Mouse (Mus musculus) spleen, adult 2 months (tissue): ENCODE measurements around the gene Senp5.

Source experiments
- CTCF ChIP-seq: fragments of 200-500 bp; IDR thresholded peaks from 2 replicates; pipeline ENCODE4 v1.5.1; 2011; ENCODE audit warnings: mild to moderate bottlenecking, inconsistent platforms; ENCODE audit not compliant: insufficient read depth, insufficient read length, insufficient replicate concordance; ENCODE audit errors: extremely low read depth
- POLR2A ChIP-seq: fragments of 200-500 bp; IDR thresholded peaks from 2 replicates; pipeline ENCODE4 v1.6.1; 2011; ENCODE audit warnings: low read depth, low read length, inconsistent platforms

- TF ChIP-seq CTCF, result no peak
- TF ChIP-seq POLR2A, result no peak
Measured at GRCm38 (mm10) chr16:31996371-31996770, 6.7 kb downstream of the Senp5 start.
